Mouse (Mus musculus) kidney, adult 2 months (tissue): Measurements from ENCODE around the gene Ext2.

Experiments
- CTCF ChIP-seq: fragments of 200-500 bp; conservative IDR thresholded peaks from 2 replicates; pipeline ENCODE4 v1.5.1; 2011; ENCODE audit warnings: low read depth, mild to moderate bottlenecking, control low read depth, low read length, moderate library complexity, mixed read lengths; ENCODE audit not compliant: insufficient read depth, insufficient read length
- POLR2A ChIP-seq: fragments of 200-500 bp; IDR thresholded peaks from one replicate; pipeline ENCODE4 v1.6.1; 2011; ENCODE audit warnings: low read depth, low read length, control low read depth

DNA sequence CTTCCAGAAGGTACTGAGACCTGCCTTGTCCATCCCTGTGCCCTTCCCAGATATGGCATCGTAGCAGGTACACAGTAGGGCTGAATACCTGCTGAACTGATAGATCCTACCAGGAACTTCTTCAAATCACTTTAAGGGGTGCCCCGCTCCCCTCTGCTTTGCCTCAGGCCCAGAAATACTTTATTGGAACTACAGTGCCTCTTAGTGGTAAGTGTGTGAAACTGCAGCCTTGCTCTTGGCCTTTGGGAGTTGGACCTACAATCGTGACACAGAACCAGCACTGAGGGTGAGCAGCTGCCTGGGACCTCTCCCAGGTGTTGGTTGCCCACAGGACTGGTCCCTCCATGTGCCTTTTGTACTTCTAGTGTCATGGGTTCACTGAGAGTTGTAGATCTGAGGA lies 163.4 kb downstream of the Ext2 start:
- TF ChIP-seq POLR2A (no peak), CTCF (peak; percentile 75)
